Mouse (Mus musculus) neural tube, embryonic 12.5 days (tissue): ENCODE measurements at regions not wholly inside any gene's neighbourhood (a gene's known extent, or its start where the extent isn't known, plus 50 kb on each side); places are given as distances from the start of the nearest gene placed in this dataset.

ENCODE experiments used
- ATAC-seq: fragments of 200-750 bp; cut with Nextera tagmentation; 2 replicates; pipeline ENCODE4 v1.8.0; 2017; ENCODE audit warnings: low read depth, mild to moderate bottlenecking, moderate TSS enrichment, moderate library complexity; ENCODE audit not compliant: low FRiP score
- H3K27ac ChIP-seq: fragments of 300-500 bp; sonication (generic); 2 replicates; pipeline ENCODE4 v1.5.1; 2016
- H3K27me3 ChIP-seq: fragments of 300-500 bp; sonication (generic); replicated peaks from 2 replicates; pipeline ENCODE4 v1.6.1; 2016; ENCODE audit warnings: mild to moderate bottlenecking
- H3K36me3 ChIP-seq: fragments of 300-500 bp; sonication (generic); 2 replicates; pipeline ENCODE4 v1.6.1; 2016; ENCODE audit warnings: mild to moderate bottlenecking
- H3K4me1 ChIP-seq: fragments of 300-500 bp; sonication (generic); 2 replicates; pipeline ENCODE4 v1.6.1; 2016
- H3K4me2 ChIP-seq: fragments of 300-500 bp; sonication (generic); replicated peaks from 2 replicates; pipeline ENCODE4 v1.6.1; 2016; ENCODE audit warnings: mild to moderate bottlenecking
- H3K4me3 ChIP-seq: fragments of 300-500 bp; sonication (generic); 2 replicates; pipeline ENCODE4 v1.5.1; 2016
- H3K9ac ChIP-seq: fragments of 300-500 bp; sonication (generic); 2 replicates; pipeline ENCODE4 v1.6.1; 2016; ENCODE audit warnings: mild to moderate bottlenecking
- H3K9me3 ChIP-seq: fragments of 300-500 bp; sonication (generic); 2 replicates; pipeline ENCODE4 v1.6.1; 2016; ENCODE audit warnings: mild to moderate bottlenecking
- WGBS: fragments of 180-500 bp; shearing (Covaris S2); methylation state at CpG from one replicate; pipeline ENCODE4 v1.1.7; 2016; 5-methylcytosine and 5-hydroxymethylcytosine counted together

DNA sequence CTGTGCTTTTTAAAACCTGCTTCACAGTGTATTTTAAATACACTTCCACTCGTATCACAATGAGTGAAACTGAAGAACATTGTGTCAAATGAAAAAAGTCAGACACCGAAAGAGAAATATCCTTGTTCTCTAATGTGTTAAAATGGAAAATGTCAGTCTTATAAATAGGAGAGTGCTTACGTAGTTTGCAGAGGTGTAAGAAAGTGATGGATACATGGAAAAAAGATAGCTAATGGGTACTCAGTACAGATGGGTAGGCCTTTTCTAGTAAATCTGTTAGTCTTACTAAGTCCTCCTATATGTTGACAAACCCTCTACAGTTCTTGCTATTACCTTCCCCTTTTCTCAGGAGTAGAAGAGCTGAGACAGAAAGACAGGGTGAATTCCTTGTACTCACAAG, 706.2 kb downstream of the Efnb2 start:
- H3K9me3 ChIP-seq, result no peaks in the 10 kb centered on the region
- H3K27me3 ChIP-seq, result no peaks in the 10 kb centered on the region
- no peaks in the 10 kb centered on the region for H3K36me3 ChIP-seq
- H3K4me1 ChIP-seq, result no peaks in the 10 kb centered on the region
- no peak overlapping the region for H3K4me2 ChIP-seq
- no peak overlapping the region for H3K27ac ChIP-seq
- no peak for ATAC-seq
- WGBS, result 93% methylated on average over 3 of the region's 3 CpGs
- no peak overlapping the region for H3K9ac ChIP-seq
- no peak overlapping the region for H3K4me3 ChIP-seq

DNA sequence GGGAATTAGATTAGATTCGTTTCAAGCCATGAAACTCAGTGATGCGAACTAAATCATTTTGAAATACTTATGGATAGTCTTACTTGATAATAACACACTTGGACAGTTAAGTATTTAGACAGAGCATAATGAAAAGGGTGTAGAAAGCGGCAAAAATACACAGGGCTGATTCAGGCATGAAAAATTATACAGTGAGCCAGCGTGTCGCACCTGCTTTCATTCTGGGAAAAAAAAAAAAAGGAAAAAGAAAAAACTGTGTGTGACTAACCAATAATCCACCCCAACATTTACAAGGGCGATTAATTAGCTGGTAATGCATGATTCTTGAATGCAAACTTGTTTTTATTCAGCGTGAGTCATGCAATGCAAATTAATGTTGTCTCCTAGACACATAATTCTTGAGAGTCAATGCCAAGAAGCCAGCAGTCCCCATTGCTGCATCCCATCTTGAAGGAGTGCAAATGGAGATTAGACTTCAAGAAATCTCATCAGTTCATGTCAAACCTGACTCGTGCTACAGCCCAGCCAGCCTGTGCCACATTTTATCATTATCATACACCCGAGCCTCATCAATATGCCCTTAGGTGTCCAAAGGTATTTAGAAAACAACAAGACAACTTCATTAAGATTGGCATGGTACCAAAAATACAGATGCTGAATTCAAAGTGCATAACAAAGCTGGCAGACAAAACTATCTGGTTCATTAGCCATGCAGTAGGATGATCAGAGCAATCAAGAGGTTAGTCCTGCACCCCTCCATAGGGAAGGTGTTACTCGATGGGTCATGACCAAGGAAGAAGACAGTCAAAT, 714.9 kb downstream of the Efnb2 start:
- Histone ChIP-seq H3K9ac (no peak overlapping the region), H3K27ac (no peak overlapping the region), H3K4me3 (no peak overlapping the region), H3K27me3 (no peaks in the 10 kb centered on the region), H3K36me3 (no peaks in the 10 kb centered on the region), H3K4me1 (no peaks in the 10 kb centered on the region), H3K4me2 (no peak overlapping the region), H3K9me3 (no peaks in the 10 kb centered on the region)
- 55% methylated on average over 10 of the region's 10 CpGs for WGBS
- ATAC-seq, result peak; percentile 41; the same call in 1 of the 2 replicates

DNA sequence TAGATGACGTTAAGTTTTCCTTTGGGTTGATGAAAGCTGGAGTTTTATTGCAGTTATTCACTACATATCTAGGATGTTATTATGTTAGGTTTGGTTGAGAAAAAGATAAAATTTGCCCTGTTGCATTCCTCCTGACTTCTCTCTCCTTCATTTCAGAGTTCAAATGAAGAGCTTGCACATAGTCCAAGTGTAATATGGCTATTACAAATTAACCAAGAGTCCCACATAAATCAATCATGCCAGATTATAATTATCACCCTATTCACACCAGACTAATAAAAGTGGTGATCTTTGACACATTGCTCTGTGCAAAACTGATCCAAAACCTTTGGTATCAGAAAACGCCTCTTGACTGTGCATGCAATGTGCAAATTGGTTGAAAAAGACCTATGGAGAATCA, 724.4 kb downstream of the Efnb2 start:
- no peak overlapping the region for H3K27ac ChIP-seq
- no peak for ATAC-seq
- H3K36me3 ChIP-seq, result no peaks in the 10 kb centered on the region
- WGBS, result 86% methylated on average over 2 of the region's 2 CpGs
- no peaks in the 10 kb centered on the region for H3K4me1 ChIP-seq
- H3K4me3 ChIP-seq, result no peak overlapping the region
- H3K9ac ChIP-seq, result no peak overlapping the region
- H3K27me3 ChIP-seq, result no peaks in the 10 kb centered on the region
- no peak overlapping the region for H3K4me2 ChIP-seq
- H3K9me3 ChIP-seq, result no peaks in the 10 kb centered on the region

DNA sequence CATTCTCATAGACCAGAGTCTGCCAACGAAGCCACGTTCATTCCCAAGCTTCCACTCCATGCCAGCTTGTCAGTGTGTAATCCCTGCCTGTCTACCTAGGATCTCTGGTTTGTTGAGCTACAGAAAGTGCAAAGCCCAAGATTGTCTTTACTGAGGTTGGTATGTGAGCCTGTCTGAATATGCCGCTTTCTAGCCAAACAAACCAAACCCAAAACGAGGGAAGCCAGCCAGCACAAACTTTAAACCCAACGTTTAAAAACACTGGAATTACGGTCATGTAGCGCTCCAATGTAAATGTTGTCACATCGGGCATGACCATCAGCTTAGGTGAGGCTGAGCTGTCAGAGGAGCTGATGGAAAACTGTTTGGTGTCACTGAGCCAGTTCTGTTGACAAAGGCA, 741.6 kb downstream of the Efnb2 start:
- WGBS, result 82% methylated on average over 8 of the region's 8 CpGs
- Histone ChIP-seq H3K27ac (no peak overlapping the region), H3K4me2 (no peak overlapping the region), H3K27me3 (no peaks in the 10 kb centered on the region), H3K9ac (no peak overlapping the region), H3K4me3 (no peak overlapping the region), H3K9me3 (no peaks in the 10 kb centered on the region), H3K36me3 (no peaks in the 10 kb centered on the region), H3K4me1 (no peaks in the 10 kb centered on the region)
- ATAC-seq, result no peak

DNA sequence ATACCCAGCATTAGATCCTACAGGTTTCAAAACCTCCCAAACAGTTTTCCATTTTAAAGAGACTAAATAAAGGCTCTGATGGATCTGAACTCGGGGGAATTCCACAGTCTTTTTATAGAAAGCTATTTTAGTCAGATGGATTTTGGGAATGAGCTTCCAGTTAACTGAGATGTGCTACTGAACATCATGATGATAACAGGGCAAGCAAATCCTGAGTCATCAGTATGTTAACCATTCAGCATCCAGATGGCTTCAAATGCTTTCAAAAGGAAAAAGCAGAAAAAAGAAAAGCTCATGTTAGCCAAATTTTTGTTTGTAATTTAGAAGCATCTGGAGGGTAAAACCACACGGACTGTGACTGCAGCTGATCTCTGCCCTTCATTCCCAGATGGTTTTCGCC, 766.7 kb downstream of the Efnb2 start:
- no peak for ATAC-seq
- Histone ChIP-seq H3K27ac (no peak overlapping the region), H3K9me3 (no peaks in the 10 kb centered on the region), H3K9ac (no peak overlapping the region), H3K4me3 (no peak overlapping the region), H3K4me1 (no peaks in the 10 kb centered on the region), H3K27me3 (no peaks in the 10 kb centered on the region), H3K36me3 (no peaks in the 10 kb centered on the region), H3K4me2 (no peak overlapping the region)
- WGBS, result 86% methylated on average over 3 of the region's 3 CpGs

DNA sequence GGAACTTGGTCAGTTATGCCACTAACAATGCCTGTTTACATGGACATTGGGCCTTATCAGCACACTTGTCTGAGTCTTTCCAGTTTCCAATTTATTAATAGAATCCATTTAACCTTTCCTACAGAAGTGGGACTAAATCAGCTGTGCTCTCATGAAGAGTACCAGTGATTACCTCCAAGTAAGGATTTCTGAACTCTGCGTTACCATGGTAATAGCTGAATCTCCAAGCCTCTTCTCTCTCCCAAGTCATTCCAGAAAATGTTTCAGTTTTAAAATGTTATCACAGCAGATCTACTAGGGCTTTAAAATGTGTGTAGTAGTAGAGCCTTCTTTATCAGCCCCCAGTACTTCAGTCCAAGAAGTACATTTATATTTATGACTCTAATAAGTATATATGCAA, 807.9 kb downstream of the Efnb2 start:
- Histone ChIP-seq H3K9ac (no peak overlapping the region), H3K4me1 (no peaks in the 10 kb centered on the region), H3K27ac (no peak overlapping the region), H3K4me2 (no peak overlapping the region), H3K36me3 (no peaks in the 10 kb centered on the region), H3K27me3 (no peaks in the 10 kb centered on the region), H3K4me3 (no peak overlapping the region), H3K9me3 (no peaks in the 10 kb centered on the region)
- 89% methylated on average over 1 of the region's 1 CpGs for WGBS
- ATAC-seq, result no peak

DNA sequence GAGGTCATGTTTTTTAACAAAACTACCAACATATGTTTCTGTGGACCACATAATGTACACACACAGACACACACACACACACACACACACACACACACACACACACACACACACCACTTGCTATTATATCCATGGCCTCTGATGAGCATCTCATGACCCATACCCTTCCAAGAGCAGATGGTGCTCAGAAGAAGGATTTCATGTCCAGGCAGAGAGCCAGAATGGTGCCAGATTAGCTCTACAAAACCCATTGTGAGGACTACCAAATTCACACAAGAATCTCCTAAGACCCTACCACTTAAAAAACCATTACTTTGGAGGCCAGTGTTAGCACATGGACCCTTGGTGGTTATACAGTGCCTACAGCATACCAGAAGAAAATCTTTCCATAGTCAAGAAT, 810.5 kb downstream of the Efnb2 start:
- no peak overlapping the region for H3K9ac ChIP-seq
- no peaks in the 10 kb centered on the region for H3K27me3 ChIP-seq
- ATAC-seq, result no peak
- no peaks in the 10 kb centered on the region for H3K36me3 ChIP-seq
- H3K27ac ChIP-seq, result no peak overlapping the region
- H3K4me2 ChIP-seq, result no peak overlapping the region
- H3K4me3 ChIP-seq, result no peak overlapping the region
- H3K4me1 ChIP-seq, result no peaks in the 10 kb centered on the region
- H3K9me3 ChIP-seq, result no peaks in the 10 kb centered on the region

DNA sequence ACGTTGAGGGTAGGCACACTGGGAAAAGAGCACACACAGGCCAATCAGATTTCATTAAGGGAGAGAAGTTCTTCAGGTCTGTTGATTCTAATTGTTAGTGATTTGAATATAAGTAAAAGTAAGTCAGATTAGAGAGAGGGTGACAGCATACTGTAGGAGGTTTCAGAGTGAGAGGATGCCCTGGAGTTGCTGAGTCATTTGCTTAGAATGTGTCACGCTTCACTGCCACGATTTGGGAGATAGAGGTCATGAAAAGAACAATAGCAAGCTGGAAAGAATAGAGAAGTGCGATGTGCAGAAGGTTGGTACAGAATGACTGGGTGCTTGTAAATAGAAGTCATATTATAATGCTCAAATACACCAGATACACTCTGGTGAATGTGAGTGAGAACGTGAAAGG, 829.1 kb downstream of the Efnb2 start:
- H3K9ac ChIP-seq, result no peak overlapping the region
- no peak overlapping the region for H3K27ac ChIP-seq
- H3K4me2 ChIP-seq, result no peak overlapping the region
- no peaks in the 10 kb centered on the region for H3K27me3 ChIP-seq
- no peaks in the 10 kb centered on the region for H3K36me3 ChIP-seq
- no peak for ATAC-seq
- H3K4me1 ChIP-seq, result no peaks in the 10 kb centered on the region
- H3K9me3 ChIP-seq, result no peaks in the 10 kb centered on the region
- H3K4me3 ChIP-seq, result no peak overlapping the region
- WGBS, result 68% methylated on average over 5 of the region's 5 CpGs

DNA sequence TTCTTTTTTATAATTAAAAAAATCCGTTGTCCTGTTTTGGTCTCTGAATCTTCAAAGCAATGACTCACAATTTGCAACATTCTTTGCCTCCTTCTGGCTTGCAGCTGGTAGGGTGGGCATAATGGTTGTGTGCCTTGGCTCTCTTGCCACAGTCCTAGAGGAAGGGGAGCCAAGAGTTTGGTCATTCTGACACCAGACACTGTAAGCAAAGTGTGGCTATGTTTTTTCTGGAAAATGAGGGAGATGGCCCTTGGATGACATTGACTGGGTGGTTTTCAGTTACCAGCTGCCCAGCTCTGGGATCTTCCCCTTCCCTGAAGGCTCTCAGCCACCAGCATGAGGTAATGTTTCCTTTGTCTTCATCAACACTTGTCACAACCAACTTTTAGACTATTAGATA, 833.2 kb downstream of the Efnb2 start:
- H3K4me1 ChIP-seq, result no peaks in the 10 kb centered on the region
- H3K27me3 ChIP-seq, result no peaks in the 10 kb centered on the region
- no peaks in the 10 kb centered on the region for H3K9me3 ChIP-seq

DNA sequence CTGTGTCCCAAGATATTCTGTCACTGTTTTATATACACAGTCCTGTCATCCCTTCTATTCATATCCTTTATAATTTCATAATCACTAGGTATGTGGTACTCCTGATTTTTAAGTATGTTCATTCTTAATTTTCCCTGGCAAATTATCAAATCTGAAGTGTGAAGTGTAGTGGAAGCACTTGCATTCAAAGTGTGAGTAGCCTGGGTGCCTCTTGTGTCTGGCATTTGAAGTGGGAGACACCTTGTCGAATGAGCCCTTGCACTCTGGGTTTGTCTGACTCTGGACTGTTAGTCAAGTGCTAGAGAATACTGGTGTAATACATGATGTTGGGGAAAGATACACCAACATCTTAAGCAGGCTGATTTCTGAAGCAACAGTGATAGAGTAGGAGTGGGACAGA, 852.6 kb downstream of the Efnb2 start:
- no peaks in the 10 kb centered on the region for H3K4me1 ChIP-seq
- 77% methylated on average over 1 of the region's 1 CpGs for WGBS

More for the DNA sequence above, 833.2 kb downstream of the Efnb2 start:
- H3K4me3 ChIP-seq, result no peak overlapping the region
- H3K27ac ChIP-seq, result no peak overlapping the region
- H3K9ac ChIP-seq, result no peak overlapping the region
- no peak overlapping the region for H3K4me2 ChIP-seq
- 70% methylated on average over 1 of the region's 1 CpGs for WGBS
- H3K36me3 ChIP-seq, result no peaks in the 10 kb centered on the region
- no peak for ATAC-seq

DNA sequence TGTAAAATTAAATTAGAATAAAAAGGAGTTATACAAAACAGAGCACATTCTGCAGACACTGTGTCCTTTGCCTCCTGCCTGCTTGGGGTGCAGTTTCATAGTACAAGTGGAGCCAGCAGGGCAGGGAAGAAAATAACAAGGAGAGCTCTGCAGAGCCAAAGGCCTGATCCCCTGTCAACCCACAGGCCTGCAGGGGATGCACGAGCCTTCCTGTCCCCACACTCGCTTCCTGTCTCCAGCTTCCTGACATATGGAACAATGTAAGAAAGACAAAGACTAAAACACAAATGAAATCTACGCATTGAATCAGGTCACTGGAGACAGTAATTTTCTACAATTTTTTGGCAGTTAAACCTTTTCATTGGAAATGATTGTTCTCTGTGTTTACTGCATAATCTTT, 861.8 kb downstream of the Efnb2 start:
- Histone ChIP-seq H3K4me2 (no peak overlapping the region), H3K4me3 (no peak overlapping the region), H3K9me3 (no peaks in the 10 kb centered on the region), H3K9ac (no peak overlapping the region), H3K27me3 (no peaks in the 10 kb centered on the region), H3K27ac (no peak overlapping the region), H3K36me3 (no peaks in the 10 kb centered on the region), H3K4me1 (no peaks in the 10 kb centered on the region)
- WGBS, result 76% methylated on average over 3 of the region's 3 CpGs
- no peak for ATAC-seq

More for the DNA sequence above, 852.6 kb downstream of the Efnb2 start:
- H3K4me2 ChIP-seq, result no peak overlapping the region
- H3K27ac ChIP-seq, result no peak overlapping the region
- no peaks in the 10 kb centered on the region for H3K36me3 ChIP-seq
- H3K9me3 ChIP-seq, result no peaks in the 10 kb centered on the region
- H3K9ac ChIP-seq, result no peak overlapping the region
- ATAC-seq, result no peak
- H3K4me3 ChIP-seq, result no peak overlapping the region
- no peaks in the 10 kb centered on the region for H3K27me3 ChIP-seq

DNA sequence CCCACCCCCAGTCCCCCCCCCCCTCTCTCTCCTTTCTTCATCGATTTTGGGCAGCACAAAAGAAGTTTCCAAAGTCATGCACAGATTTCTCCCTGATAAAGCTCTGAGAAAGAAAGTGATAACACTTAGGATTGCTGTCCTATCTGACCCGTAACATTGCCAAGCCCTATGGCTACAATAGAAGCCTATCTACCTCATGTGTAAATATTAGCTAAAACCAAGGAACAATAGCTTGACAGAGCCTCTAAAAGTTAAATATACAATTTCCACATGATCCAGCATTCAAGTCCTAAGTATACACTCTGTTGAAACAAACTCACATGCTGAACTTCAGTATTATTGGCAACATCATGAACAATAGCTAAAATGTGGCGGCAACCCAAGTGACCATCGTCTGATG, 864.9 kb downstream of the Efnb2 start:
- no peak for ATAC-seq
- H3K4me2 ChIP-seq, result no peak overlapping the region
- H3K4me1 ChIP-seq, result no peaks in the 10 kb centered on the region
- H3K9me3 ChIP-seq, result no peaks in the 10 kb centered on the region
- H3K27me3 ChIP-seq, result no peaks in the 10 kb centered on the region
- 90% methylated on average over 4 of the region's 4 CpGs for WGBS
- H3K9ac ChIP-seq, result no peak overlapping the region
- no peak overlapping the region for H3K4me3 ChIP-seq
- no peak overlapping the region for H3K27ac ChIP-seq
- H3K36me3 ChIP-seq, result no peaks in the 10 kb centered on the region

DNA sequence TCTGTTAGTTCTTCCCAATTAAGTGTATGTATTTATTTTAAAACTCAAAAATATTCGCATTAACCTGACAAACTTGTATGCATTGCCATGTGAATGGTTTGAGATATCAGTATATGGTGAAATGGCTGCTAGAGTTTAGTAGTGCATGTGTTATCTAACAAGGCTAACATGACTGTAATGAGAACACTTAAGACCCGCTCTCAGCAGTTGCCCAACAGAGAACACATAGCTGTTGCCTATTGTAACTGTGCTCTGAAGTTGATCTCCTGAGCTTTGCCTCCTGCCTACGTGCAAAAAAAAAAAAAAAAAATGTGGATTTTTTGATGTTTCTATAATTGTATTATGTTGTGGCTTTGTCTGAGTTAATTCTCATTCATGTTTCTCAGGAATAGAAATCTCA, 897.2 kb downstream of the Efnb2 start:
- H3K4me3 ChIP-seq, result no peak overlapping the region
- no peaks in the 10 kb centered on the region for H3K36me3 ChIP-seq
- H3K27ac ChIP-seq, result no peak overlapping the region
- no peak for ATAC-seq
- no peak overlapping the region for H3K9ac ChIP-seq
- no peak overlapping the region for H3K4me2 ChIP-seq
- 82% methylated on average over 3 of the region's 3 CpGs for WGBS
- H3K27me3 ChIP-seq, result no peaks in the 10 kb centered on the region
- no peaks in the 10 kb centered on the region for H3K9me3 ChIP-seq
- H3K4me1 ChIP-seq, result no peaks in the 10 kb centered on the region
